Mouse (Mus musculus): ENCODE measurements around the gene Myadml2. TPM values are rescaled to one million over a fixed set of nuclear protein-coding genes. Genes with fewer than 3 reads are reported as not detected.
A peak's percentile ranks its signal among the peaks of the same experiment; 100 is the strongest.

The Myadml2 gene
- polyA plus RNA-seq, 1 experiment from 2014 or later: 0.57 TPM

GRCm38 (mm10) chr11:120610477-120611046, 37.4 kb downstream of the Myadml2 start:
- no peak overlapping the region for H3K27ac ChIP-seq (ENCODE audit: low read depth, low read length)
- no peak overlapping the region for H3K4me3 ChIP-seq (ENCODE audit: low read depth, low read length)
- H3K27me3 ChIP-seq (ENCODE audit: control insufficient read depth, insufficient read depth, low read length): peaks cover 4% of the 10 kb centered on the region; the same call in 1 of the 2 replicates
- DNase-seq (ENCODE audit: low spot score, missing footprints): no peak
- peaks cover 11% of the 10 kb centered on the region for H3K36me3 ChIP-seq (ENCODE audit: control insufficient read depth, insufficient read depth, low read length)
- ATAC-seq (ENCODE audit: low FRiP score): no peak
- 86% methylated on average over 9 of the region's 9 CpGs for WGBS
- no peaks in the 10 kb centered on the region for H3K9me3 ChIP-seq (ENCODE audit: control insufficient read depth, low read length)
- no peak overlapping the region for H3K4me2 ChIP-seq
- no peak overlapping the region for H3K9ac ChIP-seq (ENCODE audit: low read length)
- H3K4me1 ChIP-seq (ENCODE audit: control insufficient read depth, insufficient read depth, low read length): peaks cover 10% of the 10 kb centered on the region

- Histone ChIP-seq H3K9me3 (ENCODE audit: control insufficient read depth, low read length) (no peaks in the 10 kb centered on the region), H3K27ac (ENCODE audit: low read depth, low read length) (no peak overlapping the region), H3K9ac (ENCODE audit: low read length) (no peak overlapping the region; the same call in 1 of the 2 replicates), H3K4me3 (ENCODE audit: low read depth, low read length) (no peak overlapping the region), H3K36me3 (ENCODE audit: control insufficient read depth, insufficient read depth, low read length) (peaks cover 12% of the 10 kb centered on the region), H3K4me1 (ENCODE audit: control insufficient read depth, insufficient read depth, low read length) (peaks cover 10% of the 10 kb centered on the region), H3K4me2 (no peak overlapping the region), H3K27me3 (ENCODE audit: control insufficient read depth, insufficient read depth, low read length) (peaks cover 4% of the 10 kb centered on the region; the same call in 1 of the 2 replicates)
- ATAC-seq (ENCODE audit: low FRiP score): peak; percentile 31; the same call in 1 of the 2 replicates
- WGBS: 37% methylated on average over 7 of the region's 8 CpGs
- DNase-seq (ENCODE audit: low spot score, missing footprints): no peak
Measured at GRCm38 (mm10) chr11:120609250-120609649, 38.7 kb downstream of the Myadml2 start.

GRCm38 (mm10) chr11:120608241-120609034, 39.5 kb downstream of the Myadml2 start, which contains the start of gene Npb:
Gene Npb (plus strand): TSS chr11:120608477.
- Histone ChIP-seq H3K27me3 (ENCODE audit: control insufficient read depth, insufficient read depth, low read length) (peaks cover 4% of the 10 kb centered on the region; the same call in 1 of the 2 replicates), H3K9me3 (ENCODE audit: control insufficient read depth, low read length) (no peaks in the 10 kb centered on the region), H3K9ac (ENCODE audit: low read length) (peak within 1 kb of the TSS; percentile 44), H3K4me2 (peak within 1 kb of the TSS; percentile 41), H3K27ac (ENCODE audit: low read depth, low read length) (no peak within 1 kb of the TSS), H3K4me3 (ENCODE audit: low read depth, low read length) (peak within 1 kb of the TSS; percentile 19), H3K36me3 (ENCODE audit: control insufficient read depth, insufficient read depth, low read length) (peaks cover 12% of the 10 kb centered on the region), H3K4me1 (ENCODE audit: control insufficient read depth, insufficient read depth, low read length) (peaks cover 10% of the 10 kb centered on the region)
- peak; percentile 91 for DNase-seq (ENCODE audit: low spot score, missing footprints)
- peak; percentile 47; the same call in 1 of the 2 replicates for ATAC-seq (ENCODE audit: low FRiP score)
- WGBS: 8% methylated on average over 45 of the region's 45 CpGs

- peaks cover 10% of the 10 kb centered on the region for H3K4me1 ChIP-seq (ENCODE audit: control insufficient read depth, insufficient read depth, low read length)
- no peak for DNase-seq (ENCODE audit: low spot score, missing footprints)
- no peak for ATAC-seq (ENCODE audit: low FRiP score)
- peaks cover 4% of the 10 kb centered on the region; the same call in 1 of the 2 replicates for H3K27me3 ChIP-seq (ENCODE audit: control insufficient read depth, insufficient read depth, low read length)
- H3K27ac ChIP-seq (ENCODE audit: low read depth, low read length): no peak overlapping the region
- 82% methylated on average over 4 of the region's 4 CpGs for WGBS
- H3K9ac ChIP-seq (ENCODE audit: low read length): no peak overlapping the region
- H3K9me3 ChIP-seq (ENCODE audit: control insufficient read depth, low read length): no peaks in the 10 kb centered on the region
- no peak overlapping the region for H3K4me3 ChIP-seq (ENCODE audit: low read depth, low read length)
- peaks cover 7% of the 10 kb centered on the region for H3K36me3 ChIP-seq (ENCODE audit: control insufficient read depth, insufficient read depth, low read length)
- no peak overlapping the region for H3K4me2 ChIP-seq
Measured at GRCm38 (mm10) chr11:120606764-120607163, 41.2 kb downstream of the Myadml2 start.

- ATAC-seq (ENCODE audit: low FRiP score) (no peak), DNase-seq (ENCODE audit: low spot score, missing footprints) (no peak)
- no peak overlapping the region for H3K4me2 ChIP-seq
- no peaks in the 10 kb centered on the region for H3K9me3 ChIP-seq (ENCODE audit: control insufficient read depth, low read length)
- 95% methylated on average over 7 of the region's 7 CpGs for WGBS
- H3K27me3 ChIP-seq (ENCODE audit: control insufficient read depth, insufficient read depth, low read length): peaks cover 4% of the 10 kb centered on the region; the same call in 1 of the 2 replicates
- H3K9ac ChIP-seq (ENCODE audit: low read length): no peak overlapping the region
- H3K27ac ChIP-seq (ENCODE audit: low read depth, low read length): no peak overlapping the region
- H3K4me1 ChIP-seq (ENCODE audit: control insufficient read depth, insufficient read depth, low read length): peaks cover 10% of the 10 kb centered on the region
- peaks cover 9% of the 10 kb centered on the region; the same call in 1 of the 2 replicates for H3K36me3 ChIP-seq (ENCODE audit: control insufficient read depth, insufficient read depth, low read length)
- H3K4me3 ChIP-seq (ENCODE audit: low read depth, low read length): no peak overlapping the region
Measured at GRCm38 (mm10) chr11:120605667-120606066, 42.3 kb downstream of the Myadml2 start.

- Histone ChIP-seq H3K9me3 (ENCODE audit: control insufficient read depth, low read length) (no peaks in the 10 kb centered on the region), H3K36me3 (ENCODE audit: control insufficient read depth, insufficient read depth, low read length) (peaks cover 7% of the 10 kb centered on the region; the same call in 1 of the 2 replicates), H3K9ac (ENCODE audit: low read length) (no peak overlapping the region), H3K27me3 (ENCODE audit: control insufficient read depth, insufficient read depth, low read length) (no peaks in the 10 kb centered on the region; the same call in 1 of the 2 replicates), H3K4me1 (ENCODE audit: control insufficient read depth, insufficient read depth, low read length) (peaks cover 9% of the 10 kb centered on the region), H3K4me3 (ENCODE audit: low read depth, low read length) (no peak overlapping the region), H3K4me2 (no peak overlapping the region), H3K27ac (ENCODE audit: low read depth, low read length) (no peak overlapping the region)
- ATAC-seq (ENCODE audit: low FRiP score) (no peak), DNase-seq (ENCODE audit: low spot score, missing footprints) (no peak)
- 79% methylated on average over 2 of the region's 2 CpGs for WGBS
Measured at GRCm38 (mm10) chr11:120603545-120603944, 44.4 kb downstream of the Myadml2 start.

DNA sequence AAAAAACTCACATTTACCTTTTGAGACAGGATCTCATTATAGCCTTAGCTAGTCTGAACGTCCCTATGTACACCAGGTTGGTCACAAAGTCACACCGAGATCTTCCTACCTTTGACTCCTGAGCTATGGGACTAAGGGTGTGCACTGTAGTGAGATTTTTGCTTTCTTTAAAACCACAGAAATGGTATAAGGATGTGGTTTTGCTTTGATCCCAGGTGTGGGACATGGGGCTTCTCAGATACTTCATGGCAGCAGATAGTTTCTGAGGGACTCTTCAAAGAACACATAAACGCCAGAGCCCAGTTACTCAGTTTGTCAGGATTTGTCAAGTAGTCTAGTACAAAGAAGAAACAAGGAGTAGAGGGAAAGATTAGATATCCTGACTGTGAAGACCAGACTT, 47.2 kb downstream of the Myadml2 start:
- H3K4me1 ChIP-seq (ENCODE audit: control insufficient read depth, insufficient read depth, low read length): peaks cover 15% of the 10 kb centered on the region
- 97% methylated on average over 3 of the region's 3 CpGs for WGBS
- H3K4me3 ChIP-seq (ENCODE audit: low read depth, low read length): no peak overlapping the region
- ATAC-seq (ENCODE audit: low FRiP score) (no peak), DNase-seq (ENCODE audit: low spot score, missing footprints) (no peak)
- no peaks in the 10 kb centered on the region for H3K27me3 ChIP-seq (ENCODE audit: control insufficient read depth, insufficient read depth, low read length)
- no peak overlapping the region for H3K9ac ChIP-seq (ENCODE audit: low read length)
- H3K27ac ChIP-seq (ENCODE audit: low read depth, low read length): no peak overlapping the region
- H3K9me3 ChIP-seq (ENCODE audit: control insufficient read depth, low read length): no peaks in the 10 kb centered on the region
- H3K4me2 ChIP-seq: no peak overlapping the region
- peaks cover 12% of the 10 kb centered on the region for H3K36me3 ChIP-seq (ENCODE audit: control insufficient read depth, insufficient read depth, low read length)

DNA sequence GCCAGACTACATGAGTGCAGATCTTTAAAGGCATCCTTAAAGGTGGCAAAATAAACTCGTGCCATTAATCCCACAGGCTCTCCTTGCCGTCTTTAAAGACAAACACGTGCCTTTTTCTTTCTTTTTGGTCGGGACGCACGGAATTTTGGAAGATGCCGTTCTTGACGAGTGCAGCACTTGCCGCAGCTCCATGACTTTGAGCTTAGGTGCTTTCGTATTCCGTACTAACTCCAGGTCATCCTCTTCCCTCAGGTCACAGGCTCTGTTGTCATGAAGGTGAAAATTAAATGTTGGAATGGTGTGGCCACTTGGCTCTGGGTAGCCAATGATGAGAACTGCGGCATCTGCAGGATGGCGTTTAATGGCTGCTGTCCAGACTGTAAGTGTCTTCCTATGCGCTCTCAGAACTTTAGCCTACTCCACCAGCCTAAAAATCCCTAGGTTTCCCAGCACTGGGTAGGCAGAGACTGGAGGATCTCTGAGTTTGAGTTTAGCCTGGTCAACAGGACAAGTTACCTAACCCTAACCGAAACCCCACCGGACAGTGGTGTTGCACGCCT, 48.9 kb downstream of the Myadml2 start:
- peak overlapping the region; percentile 64; the same call in 1 of the 2 replicates for H3K27ac ChIP-seq (ENCODE audit: low read depth, low read length)
- H3K9ac ChIP-seq (ENCODE audit: low read length): peak overlapping the region; percentile 99
- H3K4me2 ChIP-seq: peak overlapping the region; percentile 72
- H3K36me3 ChIP-seq (ENCODE audit: control insufficient read depth, insufficient read depth, low read length): peaks cover 22% of the 10 kb centered on the region
- H3K9me3 ChIP-seq (ENCODE audit: control insufficient read depth, low read length): no peaks in the 10 kb centered on the region
- no peaks in the 10 kb centered on the region for H3K27me3 ChIP-seq (ENCODE audit: control insufficient read depth, insufficient read depth, low read length)
- no peak for ATAC-seq (ENCODE audit: low FRiP score)
- WGBS: 53% methylated on average over 17 of the region's 17 CpGs
- H3K4me3 ChIP-seq (ENCODE audit: low read depth, low read length): peak overlapping the region; percentile 100
- H3K4me1 ChIP-seq (ENCODE audit: control insufficient read depth, insufficient read depth, low read length): peaks cover 15% of the 10 kb centered on the region
- peak; percentile 84 for DNase-seq (ENCODE audit: low spot score, missing footprints)
